Mouse (Mus musculus): Measurements from ENCODE around the gene Cdk10. TPM values are rescaled to one million over a fixed set of nuclear protein-coding genes. Genes with fewer than 3 reads are reported as not detected.

Cdk10 gene
- total and polyA plus RNA-seq, 3 experiments: 24.8 to 35.7 (median 33.9) TPM

- H3K9ac ChIP-seq (ENCODE audit: insufficient read depth, low read depth): no peak overlapping the region
- H3K4me1 ChIP-seq (ENCODE audit: control insufficient read depth in 1 of 2, insufficient read depth in 2 of 2): peaks cover 13 to 17% of the 10 kb centered on the region in 2 experiments
- no peak for TF ChIP-seq UBTF (IDR thresholded peaks at IDR 0.05; ENCODE audit: low read depth, low read length)
- TF ChIP-seq MYC (IDR thresholded peaks at IDR 0.05; ENCODE audit: low read depth, low read length): no peak
- TF ChIP-seq MAZ (IDR thresholded peaks at IDR 0.05; ENCODE audit: low read depth, low read length): no peak
- no peak for TF ChIP-seq EP300 (IDR thresholded peaks at IDR 0.05; ENCODE audit: low read length)
- no peak for TF ChIP-seq ZNF384 (IDR thresholded peaks at IDR 0.05; ENCODE audit: low read depth, low read length)
- no peak for TF ChIP-seq POLR2AphosphoS2 (IDR thresholded peaks at IDR 0.05; ENCODE audit: low read depth, low read length)
- TF ChIP-seq CHD1 (IDR thresholded peaks at IDR 0.05; ENCODE audit: low read depth, low read length): no peak
- no peak for TF ChIP-seq BHLHE40 (IDR thresholded peaks at IDR 0.05; ENCODE audit: low read depth, low read length)
- no peak for DNase-seq (ENCODE audit: extremely low read depth)
- dilution Hi-C loops (cut with MboI; ENCODE audit: extremely low pct_ligation_motif_present, extremely low pct_unique_long_range_greater_than_20kb, low sequenced_read_pairs): no loop called here
- H3K4me2 ChIP-seq (ENCODE audit: insufficient read depth, low read depth, poor library complexity, severe bottlenecking): no peak overlapping the region
- H3K27ac ChIP-seq (ENCODE audit: insufficient read depth, low read depth): no peak overlapping the region
- H3K4me3 ChIP-seq (replicated peaks in 1 of 3; ENCODE audit: low read depth in 2 of 3, low read length in 2 of 3, poor library complexity in 1 of 3): no peak overlapping the region
- in situ Hi-C loops (cut with MboI; ENCODE audit: low pct_ligation_motif_present, low pct_unique_long_range_greater_than_20kb, low sequenced_read_pairs): no loop called here
- H3K27me3 ChIP-seq (replicated peaks): no peaks in the 10 kb centered on the region
- no peaks in the 10 kb centered on the region for H3K9me3 ChIP-seq (replicated peaks; ENCODE audit: low read length)
- H3K79me2 ChIP-seq (replicated peaks; ENCODE audit: control insufficient read depth, extremely low read depth, insufficient read depth, poor library complexity, severe bottlenecking): no peaks in the 10 kb centered on the region
- H3K36me3 ChIP-seq (replicated peaks in 1 of 2; ENCODE audit: control insufficient read depth in 1 of 2, insufficient read depth in 1 of 2, low read length in 1 of 2): peaks cover 17 to 45% of the 10 kb centered on the region in 2 experiments
Observed at GRCm38 (mm10) chr8:123233300-123233699, 8.7 kb downstream of the Cdk10 start.

DNA sequence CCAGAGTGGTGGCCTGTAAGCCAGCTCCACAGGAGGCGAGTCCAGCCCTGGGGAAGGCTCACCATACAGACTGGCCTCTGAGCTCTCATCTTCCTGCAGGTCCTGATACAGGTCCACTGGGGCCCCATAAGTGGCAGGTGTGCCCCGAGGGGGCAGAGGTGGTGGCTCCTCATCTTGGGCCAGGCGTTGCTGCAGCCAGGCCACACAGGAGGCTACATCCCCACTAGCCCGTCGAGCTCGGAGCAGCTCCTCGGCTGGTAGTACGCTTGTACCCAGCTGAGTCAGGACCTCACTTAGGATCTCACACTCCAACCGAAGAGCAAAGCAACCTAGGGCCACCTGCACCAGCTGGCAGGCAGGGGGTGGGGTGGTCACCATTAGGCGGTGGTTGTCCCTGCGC, 9.1 kb downstream of the Cdk10 start:
- DNase-seq (ENCODE audit: extremely low read depth): no peak
- Histone ChIP-seq H3K9ac (ENCODE audit: insufficient read depth, low read depth) (no peak overlapping the region), H3K4me1 (ENCODE audit: control insufficient read depth in 1 of 2, insufficient read depth in 2 of 2) (peaks cover 13 to 17% of the 10 kb centered on the region in 2 experiments), H3K27me3 (replicated peaks) (no peaks in the 10 kb centered on the region), H3K4me3 (replicated peaks in 1 of 3; ENCODE audit: low read depth in 2 of 3, low read length in 2 of 3, poor library complexity in 1 of 3) (no peak overlapping the region), H3K79me2 (replicated peaks; ENCODE audit: control insufficient read depth, extremely low read depth, insufficient read depth, poor library complexity, severe bottlenecking) (no peaks in the 10 kb centered on the region), H3K4me2 (ENCODE audit: insufficient read depth, low read depth, poor library complexity, severe bottlenecking) (no peak overlapping the region), H3K27ac (ENCODE audit: insufficient read depth, low read depth) (no peak overlapping the region), H3K36me3 (replicated peaks in 1 of 2; ENCODE audit: control insufficient read depth in 1 of 2, insufficient read depth in 1 of 2, low read length in 1 of 2) (peaks cover 17 to 40% of the 10 kb centered on the region in 2 experiments), H3K9me3 (replicated peaks; ENCODE audit: low read length) (no peaks in the 10 kb centered on the region)
- in situ Hi-C loops (cut with MboI; ENCODE audit: low pct_ligation_motif_present, low pct_unique_long_range_greater_than_20kb, low sequenced_read_pairs) (no loop called here), dilution Hi-C loops (cut with MboI; ENCODE audit: extremely low pct_ligation_motif_present, extremely low pct_unique_long_range_greater_than_20kb, low sequenced_read_pairs) (no loop called here)
- TF ChIP-seq RCOR1 (conservative IDR thresholded peaks at IDR 0.05; ENCODE audit: low read depth, low read length) (no peak), ZMIZ1 (IDR thresholded peaks at IDR 0.05; ENCODE audit: low read depth, low read length) (no peak), MAFK (IDR thresholded peaks at IDR 0.05; ENCODE audit: insufficient replicate concordance, low read length) (no peak), MXI1 (IDR thresholded peaks at IDR 0.05; ENCODE audit: low read depth, low read length) (no peak), TBP (conservative IDR thresholded peaks at IDR 0.05; ENCODE audit: low read depth, low read length) (no peak), JUND (conservative IDR thresholded peaks at IDR 0.05; ENCODE audit: low read depth, low read length) (no peak), HCFC1 (IDR thresholded peaks at IDR 0.05; ENCODE audit: low read depth, low read length) (no peak), IRF4 (IDR thresholded peaks at IDR 0.05; ENCODE audit: low read depth, low read length) (no peak), ELF1 (IDR thresholded peaks at IDR 0.05; ENCODE audit: low read depth, low read length) (no peak), GABPA (IDR thresholded peaks at IDR 0.05; ENCODE audit: insufficient replicate concordance, low read depth, low read length) (no peak), MEF2A (IDR thresholded peaks at IDR 0.05; ENCODE audit: borderline replicate concordance, low read depth, low read length) (no peak), ETS1 (conservative IDR thresholded peaks at IDR 0.05; ENCODE audit: low read depth, low read length) (no peak), USF2 (conservative IDR thresholded peaks at IDR 0.05; ENCODE audit: low read depth, low read length) (no peak), NELFE (IDR thresholded peaks at IDR 0.05; ENCODE audit: low read depth, low read length) (no peak), POLR2AphosphoS2 (IDR thresholded peaks at IDR 0.05; ENCODE audit: low read depth, low read length) (no peak), BHLHE40 (IDR thresholded peaks at IDR 0.05; ENCODE audit: low read depth, low read length) (no peak), ZC3H11A (IDR thresholded peaks at IDR 0.05; ENCODE audit: low read depth, low read length) (no peak)

All from CH12.LX (cell line).